Mouse (Mus musculus) heart, adult 8-10 months (tissue): ENCODE measurements around the gene Olfr1049. TPM values are rescaled to one million over a fixed set of nuclear protein-coding genes. Genes with fewer than 3 reads are reported as not detected.
"Not testable (repeated sequence)": the region's sequence is repeated elsewhere in the genome, so short reads cannot be mapped to it uniquely, and the experiment has no call there.

Experiments used
- DNase-seq: peaks from one replicate; pipeline ENCODE4 v3.0.0; 2022; ENCODE audit warnings: low spot score
- total RNA-seq, 4 experiments: library from RNA; stranded (reverse); gene quantifications; 2 replicates each; pipeline ENCODE4 v1.2.4; 2022

Olfr1049 gene
- not detected for total RNA-seq

GRCm38 (mm10) chr2:86258228-86258627 is at the start of gene Olfr1049:
Gene Olfr1049 (minus strand): TSS chr2:86258328.
- not testable (repeated sequence) for DNase-seq

DNA sequence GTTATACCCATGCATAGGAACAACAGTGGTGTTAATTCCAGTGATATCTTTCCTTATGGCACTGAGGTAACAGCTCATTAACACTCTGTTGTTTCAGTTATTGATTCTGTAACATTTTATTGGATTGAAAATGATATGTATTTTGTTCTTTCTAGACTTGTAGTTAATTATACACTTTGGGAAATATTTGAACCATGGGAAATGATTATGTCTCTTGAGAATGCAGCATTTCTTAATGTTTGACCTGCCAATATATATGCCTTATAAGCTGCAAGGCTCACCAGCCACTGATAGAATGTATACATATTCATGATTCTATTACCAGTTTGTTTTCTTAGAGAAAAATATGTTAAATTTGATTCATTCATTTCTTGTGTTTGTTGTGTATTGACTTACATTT is 34.0 kb upstream of the Olfr1049 start, which contains the start of gene Olfr1052:
Olfr1052 (plus strand) TSS at position 301 of the 400 bp plus-strand sequence.
- DNase-seq, result no peak

DNA sequence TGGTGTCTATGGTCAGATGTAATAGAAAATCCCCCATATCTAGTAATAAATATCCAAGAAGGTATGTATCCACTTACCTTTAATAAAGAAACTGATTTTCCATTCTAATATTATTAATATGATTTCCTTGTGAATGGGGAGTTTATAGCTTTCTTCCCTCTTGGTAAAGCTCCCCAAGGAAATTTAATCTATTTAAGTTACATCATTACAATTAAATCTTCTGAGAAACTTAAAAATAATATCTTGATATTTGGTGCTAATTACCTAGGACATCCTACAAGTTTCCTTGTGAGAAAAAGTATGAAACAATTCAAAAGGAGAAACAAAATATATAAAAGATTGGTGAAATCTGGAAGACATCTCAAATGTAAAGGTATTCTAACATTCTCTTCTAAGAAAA is 20.9 kb upstream of the Olfr1049 start, which contains the start of gene Olfr1051:
Olfr1051 (minus strand) TSS at position 101 of the 400 bp plus-strand sequence.
- DNase-seq, result not testable (repeated sequence)

- no peak for DNase-seq
Observed at GRCm38 (mm10) chr2:86240189-86240588, 17.9 kb downstream of the Olfr1049 start, which contains the start of gene Olfr1048. Gene Olfr1048 (minus strand): TSS chr2:86240289.

GRCm38 (mm10) chr2:86231301-86231700 is 26.8 kb downstream of the Olfr1049 start, which contains the start of gene Olfr1047:
Gene Olfr1047 (minus strand): TSS chr2:86231401.
- no peak for DNase-seq

GRCm38 (mm10) chr2:86219214-86219613 is 38.9 kb downstream of the Olfr1049 start, which contains the start of gene Olfr1046:
Gene Olfr1046 (minus strand): TSS chr2:86219314.
- no peak for DNase-seq

Other genes with a start within 250 kb of the Olfr1049 start
- 1 to 10 TPM; 2.0 to 5.0 (median 3.4) TPM for gene Olfr1033, start 237.7 kb downstream of the Olfr1049 start, total RNA-seq
- under 1 TPM; 0.19 to 0.28 (median 0.24) TPM for gene Olfr1034, start 212.5 kb downstream of the Olfr1049 start, total RNA-seq
- gene Olfr1036, start 184.3 kb downstream of the Olfr1049 start, total RNA-seq, result not detected
- gene Olfr1037, start 170.9 kb downstream of the Olfr1049 start, total RNA-seq, result not detected
- gene Olfr1039, start 122.4 kb downstream of the Olfr1049 start, total RNA-seq, result not detected
- not detected for gene Olfr1040, start 111.6 kb downstream of the Olfr1049 start, total RNA-seq
- gene Olfr1042, start 96.5 kb downstream of the Olfr1049 start, total RNA-seq, result not detected
- gene Olfr1043, start 90.8 kb downstream of the Olfr1049 start, total RNA-seq, result not detected
- gene Olfr1044, start 80.5 kb downstream of the Olfr1049 start, total RNA-seq, result not detected
- not detected for gene Olfr52, start 72.6 kb downstream of the Olfr1049 start, total RNA-seq
- gene Olfr1045, start 55.3 kb downstream of the Olfr1049 start, total RNA-seq, result not detected
- not detected for gene Olfr1046, start 39.0 kb downstream of the Olfr1049 start, total RNA-seq
- not detected for gene Olfr1047, start 26.9 kb downstream of the Olfr1049 start, total RNA-seq
- not detected for gene Olfr1048, start 18.0 kb downstream of the Olfr1049 start, total RNA-seq
- not detected for gene Olfr1051, start 20.8 kb upstream of the Olfr1049 start, total RNA-seq
- gene Olfr1052, start 34.1 kb upstream of the Olfr1049 start, total RNA-seq, result not detected
- gene Olfr1053, start 57.0 kb upstream of the Olfr1049 start, total RNA-seq, result not detected
- gene Olfr1054, start 77.1 kb upstream of the Olfr1049 start, total RNA-seq, result not detected
- gene Olfr1055, start 92.0 kb upstream of the Olfr1049 start, total RNA-seq, result not detected
- not detected for gene Olfr1056, start 104.1 kb upstream of the Olfr1049 start, total RNA-seq
- not detected for gene Olfr1057, start 120.1 kb upstream of the Olfr1049 start, total RNA-seq
- gene Olfr1058, start 130.2 kb upstream of the Olfr1049 start, total RNA-seq, result not detected
- not detected for gene Olfr1061, start 155.7 kb upstream of the Olfr1049 start, total RNA-seq
- not detected for gene Olfr1062, start 168.4 kb upstream of the Olfr1049 start, total RNA-seq
- gene Olfr1065, start 192.3 kb upstream of the Olfr1049 start, total RNA-seq, result not detected
- not detected for gene Olfr1066, start 197.9 kb upstream of the Olfr1049 start, total RNA-seq
- gene Olfr228, start 229.1 kb upstream of the Olfr1049 start, total RNA-seq, result not detected